Mouse (Mus musculus) neural tube, embryonic 13.5 days (tissue): ENCODE results near the gene Rtl1. TPM values are rescaled to one million over a fixed set of nuclear protein-coding genes. Genes with fewer than 3 reads are reported as not detected.
A peak's percentile ranks its signal among the peaks of the same experiment; 100 is the strongest.

ENCODE experiments used
- ATAC-seq: fragments of 200-750 bp; cut with Nextera tagmentation; 2 replicates; pipeline ENCODE4 v1.8.0; 2017; ENCODE audit warnings: low read depth, mild to moderate bottlenecking, moderate TSS enrichment, moderate library complexity
- H3K27ac ChIP-seq: fragments of 300-500 bp; sonication (generic); replicated peaks from 2 replicates; pipeline ENCODE4 v1.5.1; 2015; ENCODE audit warnings: moderate library complexity, mild to moderate bottlenecking, inconsistent platforms
- H3K27me3 ChIP-seq: fragments of 300-500 bp; sonication (generic); 2 replicates; pipeline ENCODE4 v1.6.1; 2015; ENCODE audit warnings: mild to moderate bottlenecking, inconsistent platforms
- H3K36me3 ChIP-seq: fragments of 300-500 bp; sonication (generic); 2 replicates; pipeline ENCODE4 v1.6.1; 2015; ENCODE audit warnings: mild to moderate bottlenecking, inconsistent platforms
- H3K4me1 ChIP-seq: fragments of 300-500 bp; sonication (generic); replicated peaks from 2 replicates; pipeline ENCODE4 v1.6.1; 2015; ENCODE audit warnings: inconsistent platforms
- H3K4me2 ChIP-seq: fragments of 300-500 bp; sonication (generic); 2 replicates; pipeline ENCODE4 v1.6.1; 2015; ENCODE audit warnings: inconsistent platforms, mild to moderate bottlenecking, moderate library complexity
- H3K4me3 ChIP-seq: fragments of 300-500 bp; sonication (generic); 2 replicates; pipeline ENCODE4 v1.5.1; 2015; ENCODE audit warnings: mild to moderate bottlenecking, inconsistent platforms
- H3K9ac ChIP-seq: fragments of 300-500 bp; sonication (generic); 2 replicates; pipeline ENCODE4 v1.6.1; 2015; ENCODE audit warnings: moderate library complexity, mild to moderate bottlenecking, inconsistent platforms
- H3K9me3 ChIP-seq: fragments of 300-500 bp; sonication (generic); 2 replicates; pipeline ENCODE4 v1.6.1; 2016; ENCODE audit warnings: inconsistent platforms
- WGBS: fragments of 180-500 bp; shearing (Covaris S2); methylation state at CpG from one replicate; pipeline ENCODE4 v1.1.7; 2015; 5-methylcytosine and 5-hydroxymethylcytosine counted together
- polyA plus RNA-seq: library from polyadenylated mRNA; unstranded; fragments of >200 nt; fragmentation: Nextera tagmentation; extraction: Ambion mirVana; gene quantifications from 2 replicates; pipeline ENCODE4 v1.2.1, GENCODE M21; 2015

Gene Rtl1
- polyA plus RNA-seq, 1 experiment from 2014 or later = 1.5 TPM

GRCm38 (mm10) chr12:109608576-109609440 lies 8.7 kb upstream of the Rtl1 start:
- peaks cover 86% of the 10 kb centered on the region for H3K36me3 ChIP-seq
- no peak for ATAC-seq

GRCm38 (mm10) chr12:109607953-109608352 lies 7.8 kb upstream of the Rtl1 start:
- Histone ChIP-seq H3K4me2 (no peak overlapping the region), H3K9me3 (peaks cover 3% of the 10 kb centered on the region; the same call in 1 of the 2 replicates), H3K27me3 (0 out of 2 replicates have a peak, but pooled peaks cover 6% of the 10 kb centered on the region), H3K36me3 (peaks cover 93% of the 10 kb centered on the region), H3K4me1 (peaks cover 42% of the 10 kb centered on the region), H3K9ac (no peak overlapping the region), H3K4me3 (no peak overlapping the region), H3K27ac (no peak overlapping the region)
- ATAC-seq = no peak
- WGBS = 37% methylated on average over 9 of the region's 9 CpGs

More at GRCm38 (mm10) chr12:109608576-109609440, 8.7 kb upstream of the Rtl1 start:
- no peak overlapping the region for H3K9ac ChIP-seq
- 0 out of 2 replicates have a peak, but pooled peaks cover 6% of the 10 kb centered on the region for H3K27me3 ChIP-seq
- H3K9me3 ChIP-seq = peaks cover 3% of the 10 kb centered on the region; the same call in 1 of the 2 replicates
- 50% methylated on average over 13 of the region's 13 CpGs for WGBS
- no peak overlapping the region for H3K4me2 ChIP-seq
- no peak overlapping the region for H3K27ac ChIP-seq
- H3K4me1 ChIP-seq = peaks cover 50% of the 10 kb centered on the region
- no peak overlapping the region for H3K4me3 ChIP-seq

- peaks cover 40% of the 10 kb centered on the region for H3K4me1 ChIP-seq
- H3K4me2 ChIP-seq = no peak overlapping the region
- H3K9me3 ChIP-seq = peaks cover 3% of the 10 kb centered on the region; the same call in 1 of the 2 replicates
- peaks cover 93% of the 10 kb centered on the region for H3K36me3 ChIP-seq
- no peak overlapping the region for H3K9ac ChIP-seq
- 0 out of 2 replicates have a peak, but pooled peaks cover 5% of the 10 kb centered on the region for H3K27me3 ChIP-seq
- H3K4me3 ChIP-seq = no peak overlapping the region
- ATAC-seq = no peak
- 36% methylated on average over 9 of the region's 9 CpGs for WGBS
- 0 out of 2 replicates have a peak overlapping the region, but pooled peaks have one; percentile 23 for H3K27ac ChIP-seq
Measured at GRCm38 (mm10) chr12:109607191-109607590, 7.1 kb upstream of the Rtl1 start.

GRCm38 (mm10) chr12:109604982-109605721 lies 5.0 kb upstream of the Rtl1 start:
- H3K27ac ChIP-seq = peak overlapping the region; percentile 38; the same call in 1 of the 2 replicates
- no peak overlapping the region for H3K4me2 ChIP-seq
- peaks cover 90% of the 10 kb centered on the region for H3K36me3 ChIP-seq
- H3K9me3 ChIP-seq = no peaks in the 10 kb centered on the region
- peaks cover 40% of the 10 kb centered on the region for H3K4me1 ChIP-seq
- 0 out of 2 replicates have a peak, but pooled peaks have one; percentile 8 for ATAC-seq
- no peak overlapping the region for H3K4me3 ChIP-seq
- H3K27me3 ChIP-seq = no peaks in the 10 kb centered on the region
- H3K9ac ChIP-seq = no peak overlapping the region
- 52% methylated on average over 16 of the region's 16 CpGs for WGBS

- 79% methylated on average over 12 of the region's 12 CpGs for WGBS
Measured at GRCm38 (mm10) chr12:109598551-109599250, 1.4 kb downstream of the Rtl1 start.

GRCm38 (mm10) chr12:109596726-109597125 lies 3.4 kb downstream of the Rtl1 start:
- no peaks in the 10 kb centered on the region for H3K9me3 ChIP-seq
- peaks cover 76% of the 10 kb centered on the region for H3K36me3 ChIP-seq
- no peaks in the 10 kb centered on the region for H3K27me3 ChIP-seq
- H3K9ac ChIP-seq = no peak overlapping the region
- no peak overlapping the region for H3K4me2 ChIP-seq
- no peak overlapping the region for H3K4me3 ChIP-seq
- H3K4me1 ChIP-seq = peaks cover 8% of the 10 kb centered on the region; the same call in 1 of the 2 replicates
- WGBS = 75% methylated on average over 3 of the region's 3 CpGs
- no peak for ATAC-seq
- H3K27ac ChIP-seq = no peak overlapping the region

More at GRCm38 (mm10) chr12:109598551-109599250, 1.4 kb downstream of the Rtl1 start:
- Histone ChIP-seq H3K9me3 (no peaks in the 10 kb centered on the region), H3K27me3 (no peaks in the 10 kb centered on the region), H3K4me2 (no peak overlapping the region), H3K4me3 (no peak overlapping the region), H3K27ac (no peak overlapping the region), H3K36me3 (peaks cover 73% of the 10 kb centered on the region), H3K4me1 (peaks cover 8% of the 10 kb centered on the region; the same call in 1 of the 2 replicates), H3K9ac (no peak overlapping the region)
- ATAC-seq = no peak

- Histone ChIP-seq H3K4me3 (no peak overlapping the region), H3K27ac (no peak overlapping the region), H3K4me2 (no peak overlapping the region), H3K9ac (no peak overlapping the region), H3K36me3 (peaks cover 76% of the 10 kb centered on the region), H3K9me3 (no peaks in the 10 kb centered on the region), H3K4me1 (peaks cover 8% of the 10 kb centered on the region; the same call in 1 of the 2 replicates), H3K27me3 (no peaks in the 10 kb centered on the region)
- no peak for ATAC-seq
- 67% methylated on average over 8 of the region's 8 CpGs for WGBS
Measured at GRCm38 (mm10) chr12:109596232-109596631, 3.9 kb downstream of the Rtl1 start.

DNA sequence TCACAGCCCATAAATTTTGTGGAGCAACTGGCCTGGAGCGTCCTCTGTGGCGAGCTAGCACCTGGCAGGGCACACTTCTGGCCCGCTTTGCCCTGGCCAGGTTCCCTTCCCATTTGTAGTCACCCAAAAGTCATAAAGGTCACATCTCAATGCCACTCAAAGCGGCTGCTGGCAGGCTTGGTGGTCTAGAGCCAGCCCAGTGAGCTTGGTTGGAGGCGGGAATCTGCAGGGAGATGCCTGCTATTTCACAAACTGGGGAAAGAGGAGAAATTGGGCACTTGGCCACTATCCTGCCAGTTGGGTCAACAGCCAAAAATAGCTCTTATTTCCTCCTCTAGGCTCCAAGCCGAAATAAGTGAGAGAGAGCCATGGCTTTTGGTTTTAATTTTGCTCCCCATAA lies 4.4 kb downstream of the Rtl1 start:
- peaks cover 74% of the 10 kb centered on the region for H3K36me3 ChIP-seq
- WGBS = 76% methylated on average over 6 of the region's 6 CpGs

GRCm38 (mm10) chr12:109594961-109595360 lies 5.2 kb downstream of the Rtl1 start:
- ATAC-seq = no peak
- Histone ChIP-seq H3K4me3 (no peak overlapping the region), H3K4me1 (peaks cover 8% of the 10 kb centered on the region; the same call in 1 of the 2 replicates), H3K27me3 (no peaks in the 10 kb centered on the region), H3K4me2 (no peak overlapping the region), H3K36me3 (peaks cover 74% of the 10 kb centered on the region), H3K9ac (no peak overlapping the region), H3K9me3 (no peaks in the 10 kb centered on the region), H3K27ac (no peak overlapping the region)
- WGBS = 83% methylated on average over 7 of the region's 7 CpGs

More for the DNA sequence above, 4.4 kb downstream of the Rtl1 start:
- Histone ChIP-seq H3K27me3 (no peaks in the 10 kb centered on the region), H3K4me3 (no peak overlapping the region), H3K27ac (no peak overlapping the region), H3K4me1 (peaks cover 8% of the 10 kb centered on the region; the same call in 1 of the 2 replicates), H3K9me3 (no peaks in the 10 kb centered on the region), H3K4me2 (no peak overlapping the region), H3K9ac (no peak overlapping the region)
- ATAC-seq = no peak

DNA sequence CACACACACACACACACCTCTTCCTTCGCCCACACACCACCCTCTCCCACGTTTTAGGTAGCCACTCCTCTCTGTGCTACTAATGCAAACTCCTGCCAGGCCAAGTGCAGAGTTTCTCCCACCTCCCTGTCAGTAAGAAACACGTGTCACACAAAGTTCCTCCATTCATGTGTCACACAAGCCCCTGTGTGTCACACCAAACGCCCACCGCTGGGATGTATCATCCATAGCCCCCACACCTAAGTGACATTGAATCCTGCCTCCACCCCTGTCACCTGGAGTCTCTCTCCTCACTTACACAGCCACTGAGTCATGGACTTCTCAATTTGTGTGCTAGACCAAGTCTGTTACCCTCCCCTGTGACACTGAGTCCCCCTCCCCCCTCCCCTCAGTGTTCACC lies 17.9 kb downstream of the Rtl1 start:
- no peak overlapping the region for H3K27ac ChIP-seq
- no peak for ATAC-seq

GRCm38 (mm10) chr12:109572259-109572658 lies 27.9 kb downstream of the Rtl1 start:
- 0 out of 2 replicates have a peak, but pooled peaks cover under 1% of the 10 kb centered on the region for H3K4me1 ChIP-seq
- no peak overlapping the region for H3K4me3 ChIP-seq
- no peak overlapping the region for H3K4me2 ChIP-seq
- no peaks in the 10 kb centered on the region for H3K27me3 ChIP-seq
- ATAC-seq = no peak
- no peak overlapping the region for H3K9ac ChIP-seq
- H3K36me3 ChIP-seq = peaks cover 90% of the 10 kb centered on the region
- 87% methylated on average over 4 of the region's 4 CpGs for WGBS
- H3K9me3 ChIP-seq = no peaks in the 10 kb centered on the region
- no peak overlapping the region for H3K27ac ChIP-seq

More for the DNA sequence above, 17.9 kb downstream of the Rtl1 start:
- H3K9ac ChIP-seq = no peak overlapping the region
- no peak overlapping the region for H3K4me2 ChIP-seq
- H3K4me3 ChIP-seq = no peak overlapping the region
- H3K4me1 ChIP-seq = peaks cover 9% of the 10 kb centered on the region; the same call in 1 of the 2 replicates
- 83% methylated on average over 5 of the region's 5 CpGs for WGBS
- H3K9me3 ChIP-seq = no peaks in the 10 kb centered on the region
- peaks cover 88% of the 10 kb centered on the region for H3K36me3 ChIP-seq
- H3K27me3 ChIP-seq = no peaks in the 10 kb centered on the region
